Mouse (Mus musculus) right cerebral cortex, postnatal 36 days (tissue): ENCODE data around the gene Ormdl2.
"Not testable (repeated sequence)": the region's sequence is repeated elsewhere in the genome, so short reads cannot be mapped to it uniquely, and the experiment has no call there.

ENCODE experiments used
- DNase-seq, 2 experiments: peaks; one replicate each; pipeline ENCODE4 v3.0.0; 2022; ENCODE audit warnings: low spot score in 2 of 2, mixed read lengths in 1 of 2

Gene Ormdl2

GRCm38 (mm10) chr10:128821358-128822056 lies at the start of gene Ormdl2:
Gene Ormdl2 (minus strand): TSS chr10:128821645.
- peak; percentile 99 for DNase-seq

- no peak for DNase-seq
Observed at GRCm38 (mm10) chr10:128870341-128870740, 48.9 kb upstream of the Ormdl2 start.

GRCm38 (mm10) chr10:128866518-128866917 lies 45.1 kb upstream of the Ormdl2 start:
- DNase-seq, result no peak

GRCm38 (mm10) chr10:128866042-128866441 lies 44.6 kb upstream of the Ormdl2 start:
- DNase-seq, result no peak

GRCm38 (mm10) chr10:128861176-128861575 lies 39.7 kb upstream of the Ormdl2 start:
- no peak for DNase-seq

GRCm38 (mm10) chr10:128850339-128850738 lies 28.9 kb upstream of the Ormdl2 start:
- no peak for DNase-seq

GRCm38 (mm10) chr10:128848426-128848825 lies 27.0 kb upstream of the Ormdl2 start:
- no peak for DNase-seq

GRCm38 (mm10) chr10:128846664-128847063 lies 25.2 kb upstream of the Ormdl2 start:
- DNase-seq, result no peak

GRCm38 (mm10) chr10:128845516-128845915 lies 24.1 kb upstream of the Ormdl2 start:
- no peak for DNase-seq

- DNase-seq, result no peak
Observed at GRCm38 (mm10) chr10:128843260-128843659, 21.8 kb upstream of the Ormdl2 start.

- DNase-seq, result no peak
Observed at GRCm38 (mm10) chr10:128840612-128841011, 19.2 kb upstream of the Ormdl2 start.

GRCm38 (mm10) chr10:128839434-128839833 lies 18.0 kb upstream of the Ormdl2 start:
- no peak for DNase-seq

GRCm38 (mm10) chr10:128837400-128837799 lies 16.0 kb upstream of the Ormdl2 start:
- DNase-seq, result no peak

GRCm38 (mm10) chr10:128823821-128824220 lies 2.4 kb upstream of the Ormdl2 start:
- no peak for DNase-seq

GRCm38 (mm10) chr10:128823087-128823486 lies 1.6 kb upstream of the Ormdl2 start:
- DNase-seq, result not testable (repeated sequence)

GRCm38 (mm10) chr10:128822135-128822534 lies 690 bp upstream of the Ormdl2 start:
- no peak for DNase-seq

GRCm38 (mm10) chr10:128820217-128820616 lies 1.2 kb downstream of the Ormdl2 start:
- DNase-seq, result no peak

- no peak for DNase-seq
Observed at GRCm38 (mm10) chr10:128817033-128817432, 4.4 kb downstream of the Ormdl2 start, which contains the start of gene Sarnp. Gene Sarnp (plus strand): TSS chr10:128817333.

GRCm38 (mm10) chr10:128807018-128807417 lies 14.4 kb downstream of the Ormdl2 start:
- no peak for DNase-seq

- DNase-seq, result no peak
Observed at GRCm38 (mm10) chr10:128806086-128806485, 15.4 kb downstream of the Ormdl2 start.

GRCm38 (mm10) chr10:128805092-128806000 lies 16.1 kb downstream of the Ormdl2 start:
- DNase-seq, result peak; percentile 91 to 94

GRCm38 (mm10) chr10:128804271-128805091 lies 17.0 kb downstream of the Ormdl2 start, which contains the start of gene Tmem198b:
Gene Tmem198b (minus strand): TSS chr10:128804370.
- peak; percentile 54 to 57 for DNase-seq
